Mouse (Mus musculus): ENCODE measurements at regions not wholly inside any gene's neighbourhood (a gene's known extent, or its start where the extent isn't known, plus 50 kb on each side); places are given as distances from the start of the nearest gene placed in this dataset.
A peak's percentile ranks its signal among the peaks of the same experiment; 100 is the strongest.

GRCm38 (mm10) chr1:35469185-35469753 lies 598.9 kb upstream of the Hs6st1 start:
- Histone ChIP-seq H3K27ac (ENCODE audit: insufficient read depth, low read depth, low read length) (no peak overlapping the region), H3K4me1 (ENCODE audit: control insufficient read depth, insufficient read depth, low read length) (no peaks in the 10 kb centered on the region), H3K27me3 (replicated peaks; ENCODE audit: control insufficient read depth, insufficient read depth, low read length) (no peaks in the 10 kb centered on the region), H3K4me3 (ENCODE audit: insufficient read depth, low read depth, low read length) (no peak overlapping the region), H3K36me3 (ENCODE audit: control insufficient read depth, insufficient read depth, low read length) (no peaks in the 10 kb centered on the region)
- TF ChIP-seq CTCF (conservative IDR thresholded peaks at IDR 0.05; ENCODE audit: insufficient read depth, insufficient read length, low read depth, low read length), result no peak
- no peak for TF ChIP-seq POLR2A (IDR thresholded peaks at IDR 0.05; ENCODE audit: low read depth, low read length)
- no peak for DNase-seq
- WGBS, result 70% methylated on average over 4 of the region's 4 CpGs

DNA sequence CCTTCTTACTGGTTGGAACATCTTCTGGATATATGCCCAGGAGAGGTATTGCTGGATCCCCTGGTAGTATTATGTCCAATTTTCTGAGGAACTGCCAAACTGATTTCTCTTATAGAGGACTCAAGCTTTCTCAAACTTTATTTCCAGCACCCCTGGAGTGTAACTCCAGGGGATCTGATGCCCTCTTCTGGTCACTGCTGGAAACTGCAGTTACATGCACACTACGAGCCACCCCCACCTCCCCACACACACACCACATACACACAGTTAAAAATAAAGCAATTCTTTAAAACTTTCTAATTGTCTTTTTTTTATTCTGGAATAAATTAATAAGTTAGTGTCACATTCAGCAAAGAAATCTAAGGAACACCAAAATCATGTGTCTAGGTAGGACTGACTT lies 589.9 kb upstream of the Hs6st1 start:
- Histone ChIP-seq H3K27me3 (replicated peaks; ENCODE audit: control insufficient read depth, insufficient read depth, low read length) (no peaks in the 10 kb centered on the region; the same call in 1 of the 2 replicates), H3K27ac (ENCODE audit: insufficient read depth, low read depth, low read length) (no peak overlapping the region), H3K4me1 (ENCODE audit: control insufficient read depth, insufficient read depth, low read length) (no peaks in the 10 kb centered on the region), H3K4me3 (ENCODE audit: insufficient read depth, low read depth, low read length) (no peak overlapping the region), H3K36me3 (ENCODE audit: control insufficient read depth, insufficient read depth, low read length) (no peaks in the 10 kb centered on the region)
- 88% methylated on average over 1 of the region's 1 CpGs for WGBS
- no peak for DNase-seq
- TF ChIP-seq CTCF (conservative IDR thresholded peaks at IDR 0.05; ENCODE audit: insufficient read depth, insufficient read length, low read depth, low read length) (peak; percentile 41), POLR2A (IDR thresholded peaks at IDR 0.05; ENCODE audit: low read depth, low read length) (no peak)

DNA sequence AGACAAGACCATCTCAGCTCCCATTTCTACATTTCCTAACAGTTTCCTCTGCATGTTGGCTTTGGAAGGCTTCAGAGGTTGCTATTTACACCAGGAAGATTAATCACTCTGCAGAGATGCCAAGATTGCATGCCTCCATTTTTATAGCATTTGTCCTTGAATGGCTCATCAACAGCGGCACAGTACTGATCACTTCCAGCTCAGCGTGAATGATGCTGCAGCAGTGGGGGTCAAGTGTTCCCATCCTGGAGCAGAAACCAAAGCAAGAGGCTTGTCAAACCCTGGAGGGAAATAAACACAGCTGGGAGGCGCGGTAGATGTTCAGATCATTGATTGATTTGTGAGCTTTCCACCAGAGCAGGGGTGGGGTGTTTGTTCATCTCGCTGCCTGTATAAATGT lies 572.2 kb upstream of the Hs6st1 start:
- Histone ChIP-seq H3K4me3 (ENCODE audit: insufficient read depth, low read depth, low read length) (no peak overlapping the region), H3K27ac (ENCODE audit: insufficient read depth, low read depth, low read length) (no peak overlapping the region), H3K36me3 (ENCODE audit: control insufficient read depth, insufficient read depth, low read length) (no peaks in the 10 kb centered on the region), H3K27me3 (replicated peaks; ENCODE audit: control insufficient read depth, insufficient read depth, low read length) (no peaks in the 10 kb centered on the region), H3K4me1 (ENCODE audit: control insufficient read depth, insufficient read depth, low read length) (no peaks in the 10 kb centered on the region)
- no peak for TF ChIP-seq POLR2A (IDR thresholded peaks at IDR 0.05; ENCODE audit: low read depth, low read length)
- no peak for TF ChIP-seq CTCF (conservative IDR thresholded peaks at IDR 0.05; ENCODE audit: insufficient read depth, insufficient read length, low read depth, low read length)
- DNase-seq, result peak; percentile 12
- 55% methylated on average over 5 of the region's 5 CpGs for WGBS

- Histone ChIP-seq H3K4me1 (ENCODE audit: control insufficient read depth, insufficient read depth, low read length) (0 out of 2 replicates have a peak, but pooled peaks cover 2% of the 10 kb centered on the region), H3K27me3 (replicated peaks; ENCODE audit: control insufficient read depth, insufficient read depth, low read length) (no peaks in the 10 kb centered on the region), H3K36me3 (ENCODE audit: control insufficient read depth, insufficient read depth, low read length) (no peaks in the 10 kb centered on the region), H3K4me3 (ENCODE audit: insufficient read depth, low read depth, low read length) (no peak overlapping the region), H3K27ac (ENCODE audit: insufficient read depth, low read depth, low read length) (no peak overlapping the region)
- WGBS, result 45% methylated on average over 5 of the region's 5 CpGs
- TF ChIP-seq POLR2A (IDR thresholded peaks at IDR 0.05; ENCODE audit: low read depth, low read length) (no peak), CTCF (conservative IDR thresholded peaks at IDR 0.05; ENCODE audit: insufficient read depth, insufficient read length, low read depth, low read length) (no peak)
- peak; percentile 74 for DNase-seq
These were observed 545.2 kb upstream of the Hs6st1 start for GRCm38 (mm10) chr1:35522951-35523350.

- no peak overlapping the region for H3K27ac ChIP-seq (ENCODE audit: insufficient read depth, low read depth, low read length)
- H3K4me1 ChIP-seq (ENCODE audit: control insufficient read depth, insufficient read depth, low read length), result 0 out of 2 replicates have a peak, but pooled peaks cover 2% of the 10 kb centered on the region
- no peaks in the 10 kb centered on the region for H3K27me3 ChIP-seq (replicated peaks; ENCODE audit: control insufficient read depth, insufficient read depth, low read length)
- H3K36me3 ChIP-seq (ENCODE audit: control insufficient read depth, insufficient read depth, low read length), result no peaks in the 10 kb centered on the region
- DNase-seq, result peak; percentile 47
- TF ChIP-seq CTCF (conservative IDR thresholded peaks at IDR 0.05; ENCODE audit: insufficient read depth, insufficient read length, low read depth, low read length), result no peak
- no peak for TF ChIP-seq POLR2A (IDR thresholded peaks at IDR 0.05; ENCODE audit: low read depth, low read length)
- WGBS, result 57% methylated on average over 2 of the region's 2 CpGs
- no peak overlapping the region for H3K4me3 ChIP-seq (ENCODE audit: insufficient read depth, low read depth, low read length)
These were observed 544.3 kb upstream of the Hs6st1 start for GRCm38 (mm10) chr1:35523790-35524362.

DNA sequence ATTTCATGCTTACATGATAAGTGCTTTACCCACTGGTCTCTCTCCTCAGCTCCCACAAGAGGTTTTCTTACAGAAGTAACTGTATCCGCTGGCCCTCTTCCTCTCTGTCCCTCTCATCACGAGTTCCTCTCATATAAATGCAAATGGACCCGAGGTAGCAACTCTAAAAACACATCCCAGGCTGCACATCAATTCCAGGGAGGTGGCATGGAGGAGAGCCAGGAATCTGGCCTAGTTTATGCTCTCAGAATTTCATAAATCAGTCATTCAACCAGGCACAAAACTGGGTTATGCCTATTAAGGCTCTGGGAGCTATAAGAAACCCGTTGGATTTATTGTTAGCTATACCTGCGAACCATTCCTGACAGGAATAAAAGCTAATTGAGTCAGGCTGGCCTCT lies 543.4 kb upstream of the Hs6st1 start:
- Histone ChIP-seq H3K4me3 (ENCODE audit: insufficient read depth, low read depth, low read length) (no peak overlapping the region), H3K27me3 (replicated peaks; ENCODE audit: control insufficient read depth, insufficient read depth, low read length) (no peaks in the 10 kb centered on the region), H3K27ac (ENCODE audit: insufficient read depth, low read depth, low read length) (no peak overlapping the region), H3K4me1 (ENCODE audit: control insufficient read depth, insufficient read depth, low read length) (0 out of 2 replicates have a peak, but pooled peaks cover 2% of the 10 kb centered on the region), H3K36me3 (ENCODE audit: control insufficient read depth, insufficient read depth, low read length) (no peaks in the 10 kb centered on the region)
- peak; percentile 1 for DNase-seq
- TF ChIP-seq CTCF (conservative IDR thresholded peaks at IDR 0.05; ENCODE audit: insufficient read depth, insufficient read length, low read depth, low read length), result no peak
- TF ChIP-seq POLR2A (IDR thresholded peaks at IDR 0.05; ENCODE audit: low read depth, low read length), result no peak
- 65% methylated on average over 5 of the region's 5 CpGs for WGBS

- no peak overlapping the region for H3K4me3 ChIP-seq (ENCODE audit: insufficient read depth, low read depth, low read length)
- WGBS, result 49% methylated on average over 12 of the region's 12 CpGs
- no peaks in the 10 kb centered on the region for H3K27me3 ChIP-seq (replicated peaks; ENCODE audit: control insufficient read depth, insufficient read depth, low read length)
- TF ChIP-seq POLR2A (IDR thresholded peaks at IDR 0.05; ENCODE audit: low read depth, low read length) (no peak), CTCF (conservative IDR thresholded peaks at IDR 0.05; ENCODE audit: insufficient read depth, insufficient read length, low read depth, low read length) (no peak)
- H3K4me1 ChIP-seq (ENCODE audit: control insufficient read depth, insufficient read depth, low read length), result 0 out of 2 replicates have a peak, but pooled peaks cover 2% of the 10 kb centered on the region
- peak; percentile 25 for DNase-seq
- H3K27ac ChIP-seq (ENCODE audit: insufficient read depth, low read depth, low read length), result no peak overlapping the region
- H3K36me3 ChIP-seq (ENCODE audit: control insufficient read depth, insufficient read depth, low read length), result no peaks in the 10 kb centered on the region
These were observed 540.3 kb upstream of the Hs6st1 start for GRCm38 (mm10) chr1:35527750-35528476.

Measured in kidney, adult 2 months (tissue).